Mouse (Mus musculus): ENCODE data around the gene Tecta. TPM values are rescaled to one million over a fixed set of nuclear protein-coding genes. Genes with fewer than 3 reads are reported as not detected.

The Tecta gene
- polyA plus RNA-seq, 1 experiment from 2014 or later = 0.43 TPM

- H3K27me3 ChIP-seq (ENCODE audit: control insufficient read depth, insufficient read depth, low read length) = no peaks in the 10 kb centered on the region
- H3K4me1 ChIP-seq (ENCODE audit: control insufficient read depth, insufficient read depth, low read length) = no peaks in the 10 kb centered on the region
- H3K9me3 ChIP-seq (ENCODE audit: control insufficient read depth, low read length) = no peaks in the 10 kb centered on the region
- no peaks in the 10 kb centered on the region for H3K36me3 ChIP-seq (ENCODE audit: control insufficient read depth, insufficient read depth, low read length)
- no peak overlapping the region for H3K4me3 ChIP-seq (ENCODE audit: low read length)
- H3K27ac ChIP-seq (ENCODE audit: low read depth, low read length) = no peak overlapping the region
- 92% methylated on average over 4 of the region's 4 CpGs for WGBS
- ATAC-seq (ENCODE audit: low FRiP score, low TSS enrichment) = no peak
- no peak overlapping the region for H3K4me2 ChIP-seq (replicated peaks; ENCODE audit: low read depth, low read length)
- H3K9ac ChIP-seq (ENCODE audit: low read depth, low read length) = no peak overlapping the region
These were observed 21.7 kb downstream of the Tecta start for GRCm38 (mm10) chr9:42378071-42378470.

- Histone ChIP-seq H3K9ac (ENCODE audit: low read depth, low read length) (no peak overlapping the region), H3K4me1 (ENCODE audit: control insufficient read depth, insufficient read depth, low read length) (no peaks in the 10 kb centered on the region)
- 95% methylated on average over 15 of the region's 15 CpGs for WGBS
These were observed 22.1 kb downstream of the Tecta start for GRCm38 (mm10) chr9:42377656-42378055.

GRCm38 (mm10) chr9:42371670-42372368 lies 27.9 kb downstream of the Tecta start:
- H3K27me3 ChIP-seq (ENCODE audit: control insufficient read depth, insufficient read depth, low read length) = no peaks in the 10 kb centered on the region
- H3K4me1 ChIP-seq (ENCODE audit: control insufficient read depth, insufficient read depth, low read length) = no peaks in the 10 kb centered on the region
- no peaks in the 10 kb centered on the region for H3K36me3 ChIP-seq (ENCODE audit: control insufficient read depth, insufficient read depth, low read length)
- H3K4me3 ChIP-seq (ENCODE audit: low read length) = no peak overlapping the region
- no peak overlapping the region for H3K9ac ChIP-seq (ENCODE audit: low read depth, low read length)
- H3K9me3 ChIP-seq (ENCODE audit: control insufficient read depth, low read length) = no peaks in the 10 kb centered on the region
- no peak overlapping the region for H3K27ac ChIP-seq (ENCODE audit: low read depth, low read length)
- WGBS = 86% methylated on average over 6 of the region's 6 CpGs
- no peak overlapping the region for H3K4me2 ChIP-seq (replicated peaks; ENCODE audit: low read depth, low read length)
- no peak for ATAC-seq (ENCODE audit: low FRiP score, low TSS enrichment)

More at GRCm38 (mm10) chr9:42377656-42378055, 22.1 kb downstream of the Tecta start:
- Histone ChIP-seq H3K4me3 (ENCODE audit: low read length) (no peak overlapping the region), H3K27ac (ENCODE audit: low read depth, low read length) (no peak overlapping the region), H3K4me2 (replicated peaks; ENCODE audit: low read depth, low read length) (no peak overlapping the region), H3K27me3 (ENCODE audit: control insufficient read depth, insufficient read depth, low read length) (no peaks in the 10 kb centered on the region), H3K9me3 (ENCODE audit: control insufficient read depth, low read length) (no peaks in the 10 kb centered on the region), H3K36me3 (ENCODE audit: control insufficient read depth, insufficient read depth, low read length) (no peaks in the 10 kb centered on the region)
- ATAC-seq (ENCODE audit: low FRiP score, low TSS enrichment) = no peak

GRCm38 (mm10) chr9:42357585-42357984 lies 42.1 kb downstream of the Tecta start:
- Histone ChIP-seq H3K27ac (ENCODE audit: low read depth, low read length) (no peak overlapping the region), H3K4me1 (ENCODE audit: control insufficient read depth, insufficient read depth, low read length) (no peaks in the 10 kb centered on the region), H3K4me2 (replicated peaks; ENCODE audit: low read depth, low read length) (no peak overlapping the region), H3K9me3 (ENCODE audit: control insufficient read depth, low read length) (no peaks in the 10 kb centered on the region), H3K9ac (ENCODE audit: low read depth, low read length) (no peak overlapping the region), H3K27me3 (ENCODE audit: control insufficient read depth, insufficient read depth, low read length) (no peaks in the 10 kb centered on the region), H3K36me3 (ENCODE audit: control insufficient read depth, insufficient read depth, low read length) (no peaks in the 10 kb centered on the region), H3K4me3 (ENCODE audit: low read length) (no peak overlapping the region)
- WGBS = 69% methylated on average over 4 of the region's 4 CpGs
- ATAC-seq (ENCODE audit: low FRiP score, low TSS enrichment) = no peak

GRCm38 (mm10) chr9:42354871-42355270 lies 44.9 kb downstream of the Tecta start:
- no peak for ATAC-seq (ENCODE audit: low FRiP score, low TSS enrichment)
- Histone ChIP-seq H3K4me1 (ENCODE audit: control insufficient read depth, insufficient read depth, low read length) (peaks cover 14% of the 10 kb centered on the region; the same call in 1 of the 2 replicates), H3K4me3 (ENCODE audit: low read length) (no peak overlapping the region), H3K9ac (ENCODE audit: low read depth, low read length) (no peak overlapping the region), H3K27me3 (ENCODE audit: control insufficient read depth, insufficient read depth, low read length) (no peaks in the 10 kb centered on the region), H3K27ac (ENCODE audit: low read depth, low read length) (no peak overlapping the region), H3K36me3 (ENCODE audit: control insufficient read depth, insufficient read depth, low read length) (no peaks in the 10 kb centered on the region), H3K9me3 (ENCODE audit: control insufficient read depth, low read length) (no peaks in the 10 kb centered on the region), H3K4me2 (replicated peaks; ENCODE audit: low read depth, low read length) (no peak overlapping the region)
- WGBS = 67% methylated on average over 1 of the region's 1 CpGs

- no peaks in the 10 kb centered on the region for H3K36me3 ChIP-seq (ENCODE audit: control insufficient read depth, insufficient read depth, low read length)
- no peaks in the 10 kb centered on the region for H3K27me3 ChIP-seq (ENCODE audit: control insufficient read depth, insufficient read depth, low read length)
- H3K4me1 ChIP-seq (ENCODE audit: control insufficient read depth, insufficient read depth, low read length) = peaks cover 14% of the 10 kb centered on the region; the same call in 1 of the 2 replicates
- no peak for ATAC-seq (ENCODE audit: low FRiP score, low TSS enrichment)
- no peak overlapping the region for H3K9ac ChIP-seq (ENCODE audit: low read depth, low read length)
- no peaks in the 10 kb centered on the region for H3K9me3 ChIP-seq (ENCODE audit: control insufficient read depth, low read length)
- H3K4me3 ChIP-seq (ENCODE audit: low read length) = no peak overlapping the region
- H3K4me2 ChIP-seq (replicated peaks; ENCODE audit: low read depth, low read length) = no peak overlapping the region
- WGBS = 58% methylated on average over 7 of the region's 7 CpGs
- H3K27ac ChIP-seq (ENCODE audit: low read depth, low read length) = no peak overlapping the region
These were observed 49.9 kb downstream of the Tecta start for GRCm38 (mm10) chr9:42349791-42350190.

GRCm38 (mm10) chr9:42346297-42346696 lies 53.4 kb downstream of the Tecta start:
- H3K4me2 ChIP-seq (replicated peaks; ENCODE audit: low read depth, low read length) = no peak overlapping the region
- H3K9ac ChIP-seq (ENCODE audit: low read depth, low read length) = no peak overlapping the region
- H3K4me3 ChIP-seq (ENCODE audit: low read length) = no peak overlapping the region
- no peak overlapping the region for H3K27ac ChIP-seq (ENCODE audit: low read depth, low read length)
- H3K9me3 ChIP-seq (ENCODE audit: control insufficient read depth, low read length) = no peaks in the 10 kb centered on the region
- H3K36me3 ChIP-seq (ENCODE audit: control insufficient read depth, insufficient read depth, low read length) = no peaks in the 10 kb centered on the region
- no peak for ATAC-seq (ENCODE audit: low FRiP score, low TSS enrichment)
- peaks cover 6% of the 10 kb centered on the region; the same call in 1 of the 2 replicates for H3K4me1 ChIP-seq (ENCODE audit: control insufficient read depth, insufficient read depth, low read length)
- H3K27me3 ChIP-seq (ENCODE audit: control insufficient read depth, insufficient read depth, low read length) = no peaks in the 10 kb centered on the region

GRCm38 (mm10) chr9:42339151-42339550 lies 60.6 kb downstream of the Tecta start:
- Histone ChIP-seq H3K9me3 (ENCODE audit: control insufficient read depth, low read length) (no peaks in the 10 kb centered on the region), H3K36me3 (ENCODE audit: control insufficient read depth, insufficient read depth, low read length) (no peaks in the 10 kb centered on the region), H3K4me2 (replicated peaks; ENCODE audit: low read depth, low read length) (no peak overlapping the region), H3K4me3 (ENCODE audit: low read length) (no peak overlapping the region), H3K9ac (ENCODE audit: low read depth, low read length) (no peak overlapping the region), H3K27ac (ENCODE audit: low read depth, low read length) (no peak overlapping the region), H3K27me3 (ENCODE audit: control insufficient read depth, insufficient read depth, low read length) (no peaks in the 10 kb centered on the region), H3K4me1 (ENCODE audit: control insufficient read depth, insufficient read depth, low read length) (no peaks in the 10 kb centered on the region)
- no peak for ATAC-seq (ENCODE audit: low FRiP score, low TSS enrichment)
- 40% methylated on average over 4 of the region's 4 CpGs for WGBS

GRCm38 (mm10) chr9:42337026-42337425 lies 62.7 kb downstream of the Tecta start:
- no peak overlapping the region for H3K4me2 ChIP-seq (replicated peaks; ENCODE audit: low read depth, low read length)
- H3K9me3 ChIP-seq (ENCODE audit: control insufficient read depth, low read length) = no peaks in the 10 kb centered on the region
- no peak for ATAC-seq (ENCODE audit: low FRiP score, low TSS enrichment)
- 77% methylated on average over 13 of the region's 13 CpGs for WGBS
- H3K36me3 ChIP-seq (ENCODE audit: control insufficient read depth, insufficient read depth, low read length) = no peaks in the 10 kb centered on the region
- no peaks in the 10 kb centered on the region for H3K27me3 ChIP-seq (ENCODE audit: control insufficient read depth, insufficient read depth, low read length)
- H3K27ac ChIP-seq (ENCODE audit: low read depth, low read length) = no peak overlapping the region
- no peak overlapping the region for H3K9ac ChIP-seq (ENCODE audit: low read depth, low read length)
- H3K4me1 ChIP-seq (ENCODE audit: control insufficient read depth, insufficient read depth, low read length) = no peaks in the 10 kb centered on the region; the same call in 1 of the 2 replicates
- no peak overlapping the region for H3K4me3 ChIP-seq (ENCODE audit: low read length)
